Mouse (Mus musculus) mesoderm, embryonic 11.5 days (tissue): ENCODE measurements at regions not wholly inside any gene's neighbourhood (a gene's known extent, or its start where the extent isn't known, plus 50 kb on each side); places are given as distances from the start of the nearest gene placed in this dataset.
A peak's percentile ranks its signal among the peaks of the same experiment; 100 is the strongest.
"Not testable (repeated sequence)": the region's sequence is repeated elsewhere in the genome, so short reads cannot be mapped to it uniquely, and the experiment has no call there.

Experiments used
- DNase-seq: peaks from one replicate; pipeline ENCODE4 v3.0.0-alpha.2; 2012; ENCODE audit warnings: low read depth, low spot score

DNA sequence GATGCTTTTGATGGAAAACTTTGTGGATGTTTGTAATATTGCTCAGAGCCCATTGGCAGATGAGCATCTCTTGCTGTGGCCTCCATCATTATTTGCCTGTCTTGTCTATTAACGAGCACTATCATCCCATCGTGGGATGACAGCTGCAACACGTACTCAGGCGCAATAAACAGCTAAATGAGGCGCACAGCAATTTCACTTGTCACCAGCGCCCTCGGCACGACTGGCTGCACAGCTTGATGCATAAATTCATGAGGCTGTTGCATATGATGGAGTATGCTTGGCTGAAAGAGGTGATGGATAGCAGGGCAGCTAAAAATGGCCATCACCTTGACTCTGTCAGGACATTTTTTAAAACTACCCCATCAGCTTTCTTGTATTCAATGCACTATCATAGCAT lies 853.1 kb upstream of the Pou3f2 start:
- peak; percentile 54 for DNase-seq

DNA sequence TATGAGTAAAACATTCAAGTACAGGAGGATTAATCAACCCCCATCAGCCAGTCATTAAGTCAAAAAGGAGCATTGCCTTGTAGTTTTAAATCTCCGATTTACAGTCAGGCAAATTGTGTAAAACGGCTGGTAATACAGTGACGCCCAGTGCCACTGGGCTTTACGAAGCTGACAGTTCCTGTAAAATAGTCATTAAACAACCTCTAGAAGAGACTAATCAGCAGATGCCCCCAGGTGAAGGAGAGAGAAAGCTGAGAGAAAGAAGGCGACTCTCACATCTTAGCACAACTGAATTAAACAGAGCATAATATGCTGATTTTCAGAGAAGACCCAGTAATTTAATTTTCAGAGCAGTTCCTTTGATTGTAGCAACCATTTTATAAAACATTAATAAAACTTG lies 850.3 kb upstream of the Pou3f2 start:
- no peak for DNase-seq

DNA sequence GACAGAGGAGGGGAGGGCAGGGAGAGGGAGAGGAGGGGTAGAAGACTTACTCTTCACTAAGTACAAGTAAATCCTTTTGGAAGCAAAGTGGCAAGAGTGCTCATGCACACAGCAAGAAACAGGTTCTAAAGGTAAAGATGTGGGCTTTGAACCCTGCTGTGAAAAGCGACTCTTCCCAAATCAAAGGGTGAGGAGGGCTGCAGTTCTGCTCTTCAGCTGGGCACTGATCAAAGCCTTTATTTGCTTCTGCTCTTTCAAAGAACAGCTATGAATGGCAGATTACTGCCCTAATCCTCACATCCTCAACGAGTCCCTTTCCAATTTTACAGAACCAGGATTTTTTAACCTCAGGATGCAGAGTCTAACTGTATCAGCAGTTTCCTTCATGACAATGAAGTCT lies 812.5 kb upstream of the Pou3f2 start:
- DNase-seq = no peak

DNA sequence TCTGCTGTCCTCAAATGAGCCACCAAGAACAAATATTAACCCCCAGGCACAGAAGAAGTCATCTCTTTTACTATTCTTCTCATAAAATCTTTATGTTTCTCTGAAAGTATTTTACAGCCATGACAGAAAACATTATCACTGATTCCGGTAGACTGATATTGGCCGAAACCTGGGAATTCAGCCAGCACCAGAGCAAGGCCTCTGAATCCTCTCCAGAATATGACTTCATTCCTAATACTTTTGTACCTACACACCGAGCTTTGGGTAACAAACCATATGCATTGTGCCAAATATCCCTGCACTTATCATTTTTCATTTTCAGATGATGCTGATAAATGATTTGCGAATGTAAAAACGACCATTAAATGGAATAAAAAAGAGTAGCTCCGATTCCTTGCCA lies 791.9 kb upstream of the Pou3f2 start:
- no peak for DNase-seq

DNA sequence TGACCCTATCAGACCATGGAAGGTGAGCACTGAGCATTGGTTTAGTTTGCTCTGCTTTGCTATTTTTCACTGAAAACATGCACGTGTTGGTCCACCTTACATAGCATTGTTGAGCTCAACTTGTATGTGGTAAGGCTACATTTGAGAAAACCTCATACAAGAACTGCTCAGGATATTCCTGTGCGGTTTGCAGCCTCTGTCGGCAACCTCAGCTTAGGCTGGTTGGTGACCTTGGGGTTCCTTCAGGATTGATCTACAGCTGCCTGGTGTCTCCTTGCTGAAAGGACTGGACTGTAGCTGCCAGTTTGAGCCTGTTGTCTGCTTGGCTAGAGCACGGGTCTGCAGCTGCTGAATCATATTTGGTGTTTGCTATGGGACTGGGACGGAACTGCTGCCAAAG lies 787.0 kb upstream of the Pou3f2 start:
- DNase-seq = no peak

DNA sequence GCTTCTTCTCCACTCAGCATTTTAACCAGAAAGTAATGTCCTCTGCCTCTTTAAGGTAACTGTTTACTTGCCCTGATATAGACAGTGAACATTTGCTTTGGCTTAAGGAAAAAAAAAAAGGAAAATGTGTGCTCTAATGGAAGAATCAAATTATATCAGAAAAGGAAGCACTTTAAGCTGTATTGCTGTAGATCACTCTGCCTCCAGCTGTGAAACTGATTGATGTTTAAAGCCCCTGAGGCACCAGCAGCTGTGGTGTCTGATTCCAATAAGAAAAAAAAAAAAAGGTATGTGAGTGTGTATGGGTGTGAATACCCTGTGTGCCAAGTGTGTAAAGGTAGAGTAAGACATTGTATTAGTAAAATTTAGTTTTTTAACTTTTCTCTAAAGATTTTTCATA lies 783.8 kb upstream of the Pou3f2 start:
- DNase-seq = peak; percentile 51

DNA sequence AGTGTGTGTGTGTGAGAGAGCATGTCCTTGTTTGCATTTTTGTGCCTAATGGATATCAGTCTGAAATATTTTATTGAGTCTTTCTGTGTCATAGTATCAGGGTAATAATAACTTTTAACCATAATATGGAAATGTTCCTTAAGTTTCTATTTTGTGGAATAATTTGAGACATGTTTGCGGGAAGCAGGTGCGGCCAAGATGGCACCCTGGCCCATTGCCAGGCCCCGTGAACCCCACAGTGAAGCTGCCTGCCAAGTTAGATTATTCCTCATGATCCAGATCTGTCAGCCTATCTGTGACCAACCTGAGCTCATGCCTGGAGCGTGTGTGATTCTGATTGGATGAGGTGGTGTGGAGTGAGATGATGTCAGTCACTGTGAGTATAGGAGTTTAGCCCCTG lies 772.2 kb upstream of the Pou3f2 start:
- no peak for DNase-seq

DNA sequence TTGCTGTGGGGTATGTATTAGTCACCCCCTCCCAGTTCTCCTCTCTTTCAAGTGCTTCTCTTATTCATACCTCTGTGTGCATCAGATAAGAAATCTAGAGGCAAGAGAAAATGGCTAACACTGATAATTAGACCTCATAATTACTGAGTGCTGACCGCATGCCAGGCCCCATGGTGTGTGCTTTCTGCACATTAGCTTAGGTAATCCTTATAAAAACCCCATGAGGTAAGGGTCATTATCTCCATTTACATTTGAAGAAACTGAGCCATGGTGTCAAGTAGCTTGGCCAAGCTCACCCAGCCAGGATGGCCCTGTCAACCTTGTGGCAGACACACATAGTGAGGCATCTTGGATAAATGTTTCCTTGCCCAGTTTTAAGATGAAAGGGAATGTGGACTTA lies 746.8 kb upstream of the Pou3f2 start:
- DNase-seq = no peak

DNA sequence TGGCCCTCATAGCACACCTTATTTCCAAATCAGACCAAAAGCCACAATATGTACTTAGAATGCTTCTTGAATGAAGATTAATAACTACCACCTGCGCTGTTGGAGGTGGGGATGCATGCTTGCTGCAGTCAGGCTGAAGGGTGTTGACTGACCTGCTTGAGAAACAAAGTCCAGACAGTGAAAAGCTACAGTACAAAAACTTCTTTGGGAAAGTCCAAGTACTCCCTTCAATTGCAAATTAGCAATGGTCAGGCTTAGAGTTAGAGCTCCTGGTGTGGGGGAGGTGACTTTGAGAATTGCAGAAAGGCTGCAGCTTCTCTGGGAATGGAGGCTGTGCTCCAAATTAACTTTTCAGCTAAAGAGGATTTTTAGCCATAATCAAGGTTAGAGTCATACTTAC lies 706.6 kb upstream of the Pou3f2 start:
- not testable (repeated sequence) for DNase-seq

DNA sequence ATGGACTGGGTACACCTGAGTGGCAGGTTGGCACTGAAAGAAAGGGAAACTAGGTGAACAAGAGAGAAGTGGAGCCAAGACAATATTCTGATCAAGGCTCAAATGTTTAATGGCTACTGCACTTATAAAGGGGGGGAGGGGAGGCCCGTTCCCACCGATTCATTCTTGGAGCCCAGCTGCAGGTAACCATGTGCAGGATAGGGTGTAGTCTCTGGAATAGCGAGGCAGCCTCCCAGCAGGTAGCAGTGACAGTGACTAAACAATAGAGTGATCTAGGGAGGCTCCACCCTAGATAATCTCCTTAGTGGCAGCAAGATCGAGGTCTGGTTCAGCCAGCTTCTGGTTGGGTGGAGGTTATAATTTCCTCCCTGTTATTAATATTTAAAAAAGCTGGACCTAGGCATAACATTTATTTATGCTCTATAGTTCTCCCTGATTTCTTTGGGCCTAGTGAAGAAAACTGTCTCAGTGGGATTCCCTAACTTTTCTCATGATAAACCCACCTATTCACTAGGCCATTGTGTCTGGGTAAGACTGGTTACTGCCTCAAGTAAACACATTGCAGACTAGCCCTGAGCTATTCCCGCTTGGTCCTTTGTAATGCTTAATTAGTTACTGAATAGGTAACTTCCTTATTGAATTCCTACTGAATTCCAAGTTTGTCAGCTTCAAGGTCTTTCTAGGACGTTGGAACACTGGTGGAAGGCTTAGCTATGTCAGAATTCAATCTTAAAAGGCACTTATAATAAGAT lies 705.4 kb upstream of the Pou3f2 start:
- no peak for DNase-seq

DNA sequence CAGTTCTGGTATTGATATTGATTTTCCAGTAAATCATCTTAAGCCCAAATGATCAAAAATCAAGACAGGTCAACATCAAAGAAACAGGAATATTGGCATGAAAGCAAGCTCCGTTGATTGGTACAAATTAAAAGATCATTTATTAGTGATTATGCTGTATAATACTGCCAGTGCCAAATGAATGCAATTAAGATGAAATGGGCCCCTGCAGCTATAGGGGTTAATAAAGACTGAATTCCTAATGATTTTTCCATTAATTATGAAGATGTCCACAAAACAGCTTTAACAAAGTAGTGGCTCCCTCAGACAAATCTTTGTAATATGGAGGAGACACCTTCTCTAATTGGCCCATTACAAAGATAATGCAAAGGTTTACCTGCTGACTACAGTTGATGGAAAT lies 685.6 kb upstream of the Pou3f2 start:
- DNase-seq = no peak

DNA sequence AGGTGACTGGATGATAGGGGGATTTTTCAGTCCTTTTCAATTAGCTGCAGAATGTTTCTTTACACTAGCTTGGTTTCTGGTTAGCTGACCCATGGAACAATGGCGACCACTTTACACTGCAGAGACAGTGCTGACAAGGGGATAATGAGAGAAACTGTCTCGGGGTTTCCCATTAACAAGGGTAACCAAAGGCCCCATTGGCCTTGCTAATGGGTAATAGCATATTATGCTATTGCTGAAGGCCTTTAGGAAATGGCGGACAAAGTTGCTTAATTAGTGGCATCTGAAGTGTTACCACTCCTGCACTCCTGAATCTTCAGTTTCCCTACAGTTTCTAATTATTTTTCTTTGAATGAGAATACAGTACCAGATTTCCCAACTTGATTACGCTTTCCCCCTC lies 685.2 kb upstream of the Pou3f2 start:
- DNase-seq = no peak

DNA sequence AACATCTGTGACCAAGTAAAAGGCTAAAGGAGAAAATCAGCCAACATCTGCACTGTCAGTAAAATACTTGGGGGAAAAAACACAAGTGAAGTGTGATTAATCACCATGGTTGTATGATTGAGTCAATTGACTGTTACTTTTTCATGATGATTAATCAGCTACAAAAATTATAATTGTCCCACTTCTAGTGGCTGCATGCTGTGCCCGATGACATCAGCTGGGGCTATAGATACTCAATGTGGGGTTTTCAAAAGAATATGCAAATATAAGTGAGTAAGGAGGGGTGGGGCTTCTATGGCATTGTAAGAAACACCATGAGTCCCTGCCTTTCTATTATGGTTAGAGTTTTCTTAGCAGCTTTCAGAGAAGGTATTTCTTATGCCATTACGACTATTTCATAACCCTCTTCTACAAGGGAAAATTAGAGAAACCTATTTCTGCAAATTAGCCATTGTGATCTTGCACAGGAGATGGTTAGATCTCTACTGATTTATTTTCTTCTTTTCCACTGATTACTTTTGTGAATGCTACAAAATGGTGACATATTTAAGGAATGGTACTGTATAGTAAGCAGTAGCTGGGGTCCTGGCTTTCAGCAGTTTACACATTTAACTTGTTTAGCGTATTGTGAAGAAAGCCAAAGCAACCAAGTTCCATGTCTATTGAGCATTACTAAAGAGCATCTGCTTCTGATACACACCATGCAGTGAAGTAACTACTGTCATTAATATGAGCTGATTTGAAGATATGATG lies 660.1 kb upstream of the Pou3f2 start:
- DNase-seq = no peak

DNA sequence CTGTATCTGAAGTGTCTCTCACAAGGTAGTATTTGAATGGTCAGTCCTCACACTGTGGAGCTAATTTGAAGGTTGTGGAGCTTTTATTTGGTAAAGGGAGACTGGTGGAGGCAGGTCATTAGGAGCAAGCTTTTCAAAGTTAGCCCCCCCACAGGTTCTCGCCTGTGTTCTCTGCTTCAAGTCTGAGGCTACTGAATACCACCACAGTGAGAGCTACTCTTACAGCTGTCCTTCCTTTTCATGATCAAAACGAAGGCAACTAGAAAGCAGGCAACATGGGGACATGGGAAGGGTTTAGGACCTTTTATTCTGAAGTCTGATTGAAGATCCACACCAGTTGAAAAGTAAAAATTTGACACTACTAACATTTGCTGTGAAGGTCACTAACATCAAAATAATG lies 645.2 kb upstream of the Pou3f2 start:
- no peak for DNase-seq

DNA sequence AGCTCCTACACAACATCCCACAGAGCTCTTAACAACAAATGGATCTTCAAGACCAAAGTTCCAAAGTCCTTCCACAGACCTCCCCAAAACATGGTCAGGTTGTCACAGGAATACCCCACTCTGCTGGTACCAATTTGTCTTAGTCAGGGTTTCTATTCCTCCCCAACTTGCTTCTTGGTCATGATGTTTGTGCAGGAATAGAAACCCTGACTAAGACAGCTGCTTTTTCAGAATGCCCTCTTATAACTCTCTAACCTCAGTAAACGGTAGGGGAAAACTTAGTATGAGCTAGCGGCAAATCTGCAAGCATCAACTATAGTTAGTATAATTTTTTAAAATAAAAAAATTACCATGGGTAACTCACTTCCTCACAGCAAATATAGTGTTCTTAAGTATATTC lies 613.3 kb upstream of the Pou3f2 start:
- DNase-seq = not testable (repeated sequence)

DNA sequence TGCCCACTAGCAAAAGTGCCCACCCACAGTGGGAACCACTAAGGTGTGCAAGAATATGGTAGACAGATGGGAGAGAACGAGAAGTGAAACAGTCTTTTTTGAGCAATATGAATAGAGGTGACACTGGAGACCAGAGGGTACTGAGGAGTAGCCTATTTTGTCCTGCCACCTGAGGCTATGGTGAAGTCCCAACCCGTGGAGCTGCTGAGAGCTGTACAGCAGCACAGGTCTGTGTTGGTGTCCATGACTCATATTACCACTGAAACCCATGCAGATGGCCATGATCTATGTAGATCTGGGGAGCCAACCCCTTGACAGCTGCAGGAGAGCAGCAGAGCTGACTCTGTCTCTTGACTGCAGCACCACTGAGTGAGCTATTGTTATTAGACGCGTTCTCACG lies 591.4 kb upstream of the Pou3f2 start:
- DNase-seq = no peak

DNA sequence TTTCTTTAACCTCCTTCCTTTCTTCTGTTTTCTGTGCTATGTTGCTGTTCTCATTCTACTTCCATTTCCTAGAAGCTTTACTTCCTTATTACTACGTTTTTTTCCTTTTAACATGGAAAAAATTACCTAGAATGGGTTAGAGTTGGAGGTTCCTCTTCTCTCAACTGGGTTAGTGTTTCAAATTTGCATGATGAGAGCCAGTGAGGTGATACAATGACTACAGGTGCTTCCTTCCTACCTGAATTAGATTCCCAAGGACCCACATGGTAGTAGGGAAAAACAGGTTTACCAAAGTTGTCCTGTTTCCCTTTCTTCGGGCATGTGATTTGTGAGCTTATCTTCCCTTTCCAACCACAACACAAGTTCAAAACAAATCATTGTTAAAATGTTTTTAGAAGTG lies 589.4 kb upstream of the Pou3f2 start:
- no peak for DNase-seq

DNA sequence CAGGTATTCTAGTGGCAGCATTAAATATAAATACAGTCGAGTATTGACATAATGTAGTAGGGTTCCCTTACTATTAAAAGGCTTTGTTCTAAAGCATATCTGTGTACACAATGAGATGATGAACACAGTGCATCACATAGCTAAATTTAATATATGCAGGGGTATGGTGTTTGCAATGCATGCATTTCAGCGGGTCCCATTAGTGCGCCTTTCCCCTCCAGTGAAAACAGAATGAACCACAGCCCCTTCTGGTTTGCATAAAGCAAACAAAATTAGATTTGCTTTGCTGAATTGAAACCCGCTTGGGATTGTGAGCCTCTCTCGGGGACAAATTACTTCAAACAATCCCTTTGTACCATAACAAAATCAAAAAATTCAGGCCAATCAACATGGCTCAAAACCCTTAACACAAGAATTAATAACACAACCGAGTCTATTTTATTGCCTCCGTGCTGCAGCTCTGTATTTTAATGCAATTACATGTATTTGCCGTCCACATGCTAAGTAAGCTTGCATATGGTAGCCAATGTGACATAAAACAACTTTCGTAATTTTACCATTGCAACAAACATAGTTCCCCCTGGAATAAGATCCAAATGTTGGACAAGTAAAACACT lies 562.6 kb upstream of the Pou3f2 start:
- no peak for DNase-seq

DNA sequence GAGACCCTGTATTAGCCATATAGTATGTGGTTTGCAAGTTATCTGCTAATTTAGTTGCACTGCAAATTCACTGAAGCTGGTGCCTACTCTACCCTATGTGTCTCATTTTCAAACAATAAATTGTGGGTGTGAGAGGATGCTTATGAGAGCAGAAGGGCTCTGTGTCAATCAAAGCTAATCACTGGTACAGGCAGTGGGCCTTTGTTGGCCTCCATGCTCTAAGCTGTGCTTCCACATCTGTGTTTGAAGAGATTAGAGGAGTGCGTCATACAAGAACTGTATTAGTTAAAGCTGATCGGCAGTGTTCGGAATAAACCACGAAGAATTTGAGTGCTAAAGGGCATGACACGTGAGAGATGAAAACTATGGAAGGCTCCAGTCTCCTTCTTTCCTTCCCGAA lies 549.6 kb upstream of the Pou3f2 start:
- DNase-seq = no peak

DNA sequence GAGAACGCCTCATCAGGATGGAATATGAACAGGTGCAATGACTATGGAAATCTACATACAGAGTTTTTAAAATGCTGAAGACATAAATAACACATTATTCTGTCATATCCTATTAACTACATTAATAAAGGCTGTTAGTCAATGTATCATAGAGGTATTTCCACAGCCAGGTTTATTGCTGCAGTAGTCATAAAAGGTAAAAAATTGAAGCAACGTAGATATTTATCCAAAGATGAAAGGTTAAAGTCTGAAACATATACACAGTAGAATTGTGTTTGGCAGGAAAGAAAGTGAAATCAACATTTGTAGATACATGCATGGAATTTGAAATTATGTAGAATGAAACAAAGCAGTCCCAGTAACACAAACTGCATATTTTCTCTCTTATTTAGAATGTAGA lies 543.1 kb upstream of the Pou3f2 start:
- DNase-seq = no peak

DNA sequence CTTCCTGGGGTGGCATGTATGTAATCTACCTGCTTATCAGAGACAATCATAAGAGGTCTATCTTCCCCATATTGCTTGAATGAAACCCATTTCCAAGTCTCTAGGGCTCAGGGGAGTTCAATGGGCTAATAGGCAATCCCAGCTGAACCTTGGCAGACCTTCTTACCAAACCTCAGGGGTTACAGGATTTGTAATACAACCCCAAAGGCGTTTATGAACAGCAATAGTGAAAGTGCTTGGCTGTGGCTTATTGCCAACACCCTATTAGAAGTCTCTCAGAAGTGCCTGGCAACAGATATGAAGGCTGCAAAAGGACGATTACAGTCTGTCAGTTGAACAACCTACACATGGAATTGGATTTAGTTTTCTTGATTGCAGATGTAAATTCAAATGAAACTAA lies 534.0 kb upstream of the Pou3f2 start:
- DNase-seq = no peak

DNA sequence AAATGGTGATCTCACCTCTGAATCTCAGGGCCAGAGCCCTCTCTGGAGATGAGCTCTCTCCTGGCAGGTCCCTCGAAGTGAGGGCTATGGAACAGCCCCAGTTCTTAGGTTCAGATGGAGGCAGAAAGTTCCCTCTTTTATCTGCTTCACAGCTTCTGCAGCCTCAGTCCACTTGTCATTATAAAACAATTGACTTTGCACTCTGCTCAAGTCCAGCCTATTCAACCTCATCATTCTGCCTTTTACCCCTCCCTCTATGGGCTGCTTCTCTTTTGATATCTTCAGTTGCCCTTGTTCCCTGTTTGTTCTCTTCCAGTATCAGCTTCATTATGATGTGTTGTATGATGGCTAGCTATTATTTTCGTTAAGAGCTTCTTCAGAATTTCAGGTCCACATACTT lies 522.2 kb upstream of the Pou3f2 start:
- DNase-seq = no peak

DNA sequence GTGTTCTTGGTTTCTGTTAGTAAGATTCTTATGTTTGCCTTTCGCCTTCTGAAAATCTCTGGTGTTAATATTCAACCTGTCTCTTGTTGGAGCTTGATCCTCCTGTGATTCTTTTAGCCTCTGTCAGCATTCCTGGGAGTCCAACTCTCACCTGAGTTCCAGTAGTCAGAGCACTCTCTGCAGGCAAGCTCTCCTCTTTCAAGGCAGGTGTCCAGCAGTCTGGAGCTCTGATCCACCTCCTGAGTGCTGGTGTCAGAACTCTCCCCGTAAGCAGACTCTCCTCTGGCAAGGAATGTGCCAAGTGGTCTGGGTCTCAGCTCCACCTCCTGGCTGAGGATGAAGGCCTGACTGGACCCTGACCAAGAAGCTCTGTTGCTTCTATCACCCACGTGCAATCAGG lies 521.0 kb upstream of the Pou3f2 start:
- DNase-seq = not testable (repeated sequence)
